Mouse (Mus musculus): ENCODE measurements around the gene Cbln4. TPM values are rescaled to one million over a fixed set of nuclear protein-coding genes. Genes with fewer than 3 reads are reported as not detected.

Gene Cbln4
- polyA plus RNA-seq, 1 experiment from 2014 or later, result 1.1 TPM

DNA sequence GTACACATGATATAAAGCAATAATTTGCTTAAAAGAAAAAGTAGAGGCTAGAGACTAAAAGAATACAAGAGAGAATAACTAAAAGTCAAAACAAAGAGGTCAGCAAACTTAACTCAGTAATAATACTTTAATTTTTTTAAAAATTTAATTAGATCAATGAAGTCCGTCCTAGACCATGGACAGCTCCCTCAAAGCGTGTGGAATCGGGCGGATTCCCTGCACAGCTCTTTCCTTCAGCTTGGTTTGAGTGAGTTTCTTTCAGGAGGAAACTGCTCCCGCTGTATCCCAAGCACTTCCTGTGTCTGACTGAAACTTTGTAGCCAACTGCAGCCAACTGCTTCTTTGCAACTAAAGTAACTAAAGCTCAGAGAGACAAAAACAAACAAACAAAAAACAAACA is 9.0 kb downstream of the Cbln4 start:
- Histone ChIP-seq H3K4me1 (no peaks in the 10 kb centered on the region), H3K36me3 (no peaks in the 10 kb centered on the region), H3K4me3 (replicated peaks) (no peak overlapping the region), H3K27me3 (peaks cover 5% of the 10 kb centered on the region; the same call in 1 of the 2 replicates), H3K9ac (no peak overlapping the region), H3K4me2 (replicated peaks) (no peak overlapping the region), H3K27ac (replicated peaks) (no peak overlapping the region), H3K9me3 (replicated peaks) (no peaks in the 10 kb centered on the region)
- ATAC-seq (ENCODE audit: insufficient number of reproducible peaks, low FRiP score, low TSS enrichment, low read depth), result no peak
- 15% methylated on average over 5 of the region's 5 CpGs for WGBS

DNA sequence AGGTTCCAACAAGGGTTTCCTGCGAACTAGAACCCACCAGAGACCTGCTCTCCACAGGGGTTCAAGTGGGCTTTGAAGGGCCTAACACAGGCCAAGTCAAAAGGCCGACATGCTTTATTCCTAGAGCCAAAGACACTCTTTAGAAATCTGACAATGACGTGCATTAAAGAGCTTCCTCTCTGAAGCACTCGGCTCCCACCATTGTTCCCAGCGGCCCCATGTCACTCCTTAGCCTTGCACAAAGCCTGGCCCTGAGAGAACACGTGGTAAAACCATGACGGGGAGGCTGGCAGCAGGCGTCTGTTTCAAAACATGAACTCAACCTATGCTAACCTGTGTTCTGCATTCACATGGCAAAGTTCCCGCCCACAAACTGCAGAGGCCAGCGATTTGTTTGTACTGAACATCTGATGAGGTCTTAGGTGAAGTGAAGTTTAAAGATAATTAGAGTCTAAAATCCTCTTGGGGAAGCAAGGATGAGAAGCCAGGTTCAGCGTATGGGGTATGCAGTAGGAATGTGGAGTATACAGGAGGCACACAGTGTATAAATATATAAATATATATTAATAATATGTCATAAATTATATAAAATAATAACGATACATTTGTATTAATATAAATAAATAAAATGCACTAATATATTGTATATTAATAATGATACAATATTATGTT is 17.7 kb downstream of the Cbln4 start:
- Histone ChIP-seq H3K27me3 (no peaks in the 10 kb centered on the region), H3K4me1 (no peaks in the 10 kb centered on the region), H3K9me3 (replicated peaks) (no peaks in the 10 kb centered on the region), H3K4me3 (replicated peaks) (no peak overlapping the region), H3K9ac (no peak overlapping the region), H3K27ac (replicated peaks) (no peak overlapping the region), H3K4me2 (replicated peaks) (no peak overlapping the region), H3K36me3 (no peaks in the 10 kb centered on the region)
- no peak for ATAC-seq (ENCODE audit: insufficient number of reproducible peaks, low FRiP score, low TSS enrichment, low read depth)
- 68% methylated on average over 12 of the region's 12 CpGs for WGBS

DNA sequence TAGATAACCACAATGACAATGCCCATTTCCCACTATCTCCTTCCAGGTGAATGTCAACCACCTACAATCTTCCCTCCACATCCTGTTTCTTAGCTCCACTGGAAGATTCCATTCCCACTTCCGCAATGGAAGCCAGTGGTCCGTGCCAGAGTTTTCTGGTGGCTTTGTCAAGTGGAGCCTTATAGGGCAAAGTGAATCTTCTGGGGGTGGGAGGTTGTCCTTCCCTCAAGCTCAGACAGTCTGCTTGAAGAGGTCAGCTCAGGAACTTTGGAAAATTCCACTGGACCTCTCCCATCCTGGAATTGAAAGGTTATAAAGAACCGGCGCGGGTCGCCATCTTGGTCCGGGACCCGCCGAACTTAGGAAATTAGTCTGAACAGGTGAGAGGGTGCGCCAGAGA is 36.5 kb downstream of the Cbln4 start:
- Histone ChIP-seq H3K27ac (replicated peaks) (no peak overlapping the region), H3K4me3 (replicated peaks) (no peak overlapping the region), H3K9me3 (replicated peaks) (no peaks in the 10 kb centered on the region), H3K4me1 (0 out of 2 replicates have a peak, but pooled peaks cover 7% of the 10 kb centered on the region), H3K36me3 (no peaks in the 10 kb centered on the region), H3K9ac (no peak overlapping the region), H3K27me3 (no peaks in the 10 kb centered on the region), H3K4me2 (replicated peaks) (no peak overlapping the region)
- ATAC-seq (ENCODE audit: insufficient number of reproducible peaks, low FRiP score, low TSS enrichment, low read depth), result no peak
- WGBS, result 98% methylated on average over 10 of the region's 10 CpGs

DNA sequence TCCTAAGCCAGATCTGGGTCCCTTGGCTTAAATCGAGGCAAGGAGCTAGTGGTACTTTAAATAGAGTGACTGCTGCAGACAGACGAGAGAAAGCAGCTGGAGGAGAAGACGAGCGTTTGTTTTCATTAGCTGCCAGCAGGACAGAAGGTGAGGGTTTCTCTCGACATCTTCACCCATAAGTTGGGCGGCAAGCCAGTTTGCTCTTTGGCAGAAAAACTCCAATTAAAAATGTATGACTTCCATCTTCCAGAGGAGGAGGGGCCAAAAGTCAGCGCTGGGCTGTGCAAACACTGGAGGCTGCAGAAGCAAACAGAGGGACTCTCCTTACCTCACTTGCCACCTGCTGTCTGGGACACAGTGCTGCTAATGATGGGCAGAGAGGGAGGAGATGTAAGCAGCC is 37.3 kb downstream of the Cbln4 start:
- WGBS, result 29% methylated on average over 7 of the region's 7 CpGs
- Histone ChIP-seq H3K36me3 (no peaks in the 10 kb centered on the region), H3K4me1 (0 out of 2 replicates have a peak, but pooled peaks cover 7% of the 10 kb centered on the region), H3K9ac (no peak overlapping the region), H3K9me3 (replicated peaks) (no peaks in the 10 kb centered on the region), H3K4me3 (replicated peaks) (no peak overlapping the region), H3K27ac (replicated peaks) (no peak overlapping the region), H3K27me3 (no peaks in the 10 kb centered on the region), H3K4me2 (replicated peaks) (no peak overlapping the region)
- no peak for ATAC-seq (ENCODE audit: insufficient number of reproducible peaks, low FRiP score, low TSS enrichment, low read depth)

DNA sequence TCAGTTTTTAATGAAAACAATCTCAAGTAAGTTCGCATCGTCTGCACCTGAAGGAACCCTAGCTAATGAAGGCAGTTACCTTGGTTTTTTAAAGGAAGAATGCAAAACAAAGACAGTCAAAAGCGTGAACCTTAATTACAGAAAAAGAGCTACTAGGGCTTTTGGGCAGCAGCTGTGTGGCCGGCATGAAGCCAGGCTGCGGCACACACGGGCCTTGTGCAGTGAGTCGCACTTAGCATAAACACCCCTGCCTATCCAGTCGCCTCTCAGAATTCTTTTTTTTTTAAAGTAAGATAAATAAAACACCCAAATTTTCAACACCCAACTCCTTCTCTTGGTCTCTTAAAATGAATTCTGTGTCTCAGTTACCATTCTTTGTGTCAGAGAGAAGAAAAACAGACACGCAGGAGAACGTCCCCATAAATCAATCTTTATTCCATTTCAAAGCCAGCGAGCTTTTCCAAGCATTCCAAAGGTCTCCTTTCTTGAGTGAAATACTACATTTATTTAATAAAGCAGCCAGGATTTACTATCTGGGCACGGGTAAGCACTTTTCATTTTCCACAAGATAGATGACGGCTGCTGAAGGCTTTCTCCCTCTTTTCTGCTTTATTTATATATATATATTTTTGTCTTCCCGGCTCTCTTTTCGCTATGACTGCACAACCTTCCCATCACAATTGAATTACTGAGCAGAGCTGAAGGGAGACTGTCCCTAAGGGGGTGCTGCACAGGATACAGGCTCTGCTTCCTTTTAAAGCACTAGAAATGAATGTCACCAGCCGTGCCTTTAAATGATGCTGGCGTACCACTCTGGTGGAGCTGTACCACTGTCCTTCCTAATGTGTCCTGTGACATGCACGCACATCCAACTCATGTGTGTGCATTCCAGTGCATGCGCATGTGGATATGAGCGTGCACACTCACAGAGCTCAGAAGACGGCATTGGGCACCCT is 39.0 kb downstream of the Cbln4 start:
- Histone ChIP-seq H3K27ac (replicated peaks) (no peak overlapping the region), H3K27me3 (no peaks in the 10 kb centered on the region), H3K9ac (no peak overlapping the region), H3K4me1 (0 out of 2 replicates have a peak, but pooled peaks cover 7% of the 10 kb centered on the region), H3K4me2 (replicated peaks) (no peak overlapping the region), H3K9me3 (replicated peaks) (no peaks in the 10 kb centered on the region), H3K36me3 (no peaks in the 10 kb centered on the region), H3K4me3 (replicated peaks) (no peak overlapping the region)
- 63% methylated on average over 21 of the region's 21 CpGs for WGBS
- no peak for ATAC-seq (ENCODE audit: insufficient number of reproducible peaks, low FRiP score, low TSS enrichment, low read depth)

DNA sequence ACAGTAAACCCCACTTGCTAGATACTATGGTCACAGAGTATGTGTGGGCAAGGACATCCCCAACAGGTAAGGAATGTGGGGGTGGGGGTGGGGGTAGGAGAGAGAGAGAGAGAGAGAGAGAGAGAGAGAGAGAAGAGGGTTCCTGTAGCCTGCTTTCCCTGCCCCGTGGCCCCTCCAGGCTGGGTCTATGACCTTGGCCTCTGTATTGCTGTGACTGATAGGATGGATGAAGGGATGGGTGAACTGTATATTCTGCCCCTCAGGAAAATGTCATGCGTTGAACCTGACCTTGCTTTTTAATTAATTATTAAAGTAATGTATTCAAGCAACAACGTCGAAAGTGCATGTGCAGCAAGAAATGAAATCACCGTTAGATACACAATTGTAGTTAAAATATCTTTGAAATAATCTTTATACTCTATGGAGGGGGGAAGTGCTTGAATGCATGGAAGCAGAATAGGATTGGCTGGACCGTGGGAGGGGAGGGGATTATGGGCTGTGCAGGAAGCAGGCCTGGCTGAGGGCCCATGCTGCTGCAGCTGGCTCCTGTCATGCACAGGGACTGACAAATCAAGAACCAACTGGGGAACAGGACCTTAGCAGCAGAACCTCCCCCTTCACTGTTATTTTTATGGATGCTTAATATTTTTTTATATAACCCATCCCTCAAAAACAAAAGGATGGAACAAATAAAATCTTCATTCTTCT is 46.1 kb downstream of the Cbln4 start:
- H3K27ac ChIP-seq (replicated peaks), result no peak overlapping the region
- H3K4me2 ChIP-seq (replicated peaks), result no peak overlapping the region
- H3K9me3 ChIP-seq (replicated peaks), result no peaks in the 10 kb centered on the region
- H3K36me3 ChIP-seq, result no peaks in the 10 kb centered on the region
- no peak for ATAC-seq (ENCODE audit: insufficient number of reproducible peaks, low FRiP score, low TSS enrichment, low read depth)
- H3K4me1 ChIP-seq, result no peaks in the 10 kb centered on the region
- H3K9ac ChIP-seq, result no peak overlapping the region
- H3K4me3 ChIP-seq (replicated peaks), result no peak overlapping the region
- H3K27me3 ChIP-seq, result no peaks in the 10 kb centered on the region
- 64% methylated on average over 6 of the region's 6 CpGs for WGBS

DNA sequence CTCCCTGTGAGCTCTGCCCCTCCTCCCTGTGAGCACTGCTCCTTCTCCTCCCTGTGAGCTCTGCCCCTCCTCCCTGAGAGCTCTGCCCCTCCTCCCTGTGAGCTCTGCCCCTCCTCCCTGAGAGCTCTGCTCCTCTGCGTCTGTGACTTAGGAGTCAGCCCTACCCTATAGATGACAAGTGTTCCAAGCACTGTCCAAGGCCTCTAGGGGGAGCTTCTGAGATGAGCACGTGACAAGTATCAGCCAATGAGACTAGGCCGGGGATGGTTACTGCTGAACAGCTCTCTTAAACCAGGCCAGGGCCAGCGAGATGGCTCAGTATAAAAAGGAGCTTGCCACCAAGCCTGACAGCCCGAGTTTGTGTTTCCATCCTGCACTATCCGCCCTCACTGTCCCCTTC is 48.4 kb downstream of the Cbln4 start:
- no peak overlapping the region for H3K4me2 ChIP-seq (replicated peaks)
- H3K36me3 ChIP-seq, result no peaks in the 10 kb centered on the region
- H3K9ac ChIP-seq, result no peak overlapping the region
- no peaks in the 10 kb centered on the region for H3K9me3 ChIP-seq (replicated peaks)
- no peak for ATAC-seq (ENCODE audit: insufficient number of reproducible peaks, low FRiP score, low TSS enrichment, low read depth)
- no peak overlapping the region for H3K4me3 ChIP-seq (replicated peaks)
- H3K27me3 ChIP-seq, result no peaks in the 10 kb centered on the region
- 63% methylated on average over 6 of the region's 6 CpGs for WGBS
- no peaks in the 10 kb centered on the region for H3K4me1 ChIP-seq
- no peak overlapping the region for H3K27ac ChIP-seq (replicated peaks)

- no peak for ATAC-seq (ENCODE audit: insufficient number of reproducible peaks, low FRiP score, low TSS enrichment, low read depth)
- 81% methylated on average over 5 of the region's 5 CpGs for whole genome bisulfite sequencing
- H3K27me3 ChIP-seq, result no peaks in the 10 kb centered on the region
- H3K36me3 ChIP-seq, result no peaks in the 10 kb centered on the region
- H3K9me3 ChIP-seq (replicated peaks), result no peaks in the 10 kb centered on the region
- no peak overlapping the region for H3K9ac ChIP-seq
- no peaks in the 10 kb centered on the region for H3K4me1 ChIP-seq
- no peak overlapping the region for H3K27ac ChIP-seq (replicated peaks)
- no peak overlapping the region for H3K4me3 ChIP-seq (replicated peaks)
- no peak overlapping the region for H3K4me2 ChIP-seq (replicated peaks)
These were observed 49.0 kb downstream of the Cbln4 start for GRCm38 (mm10) chr2:171994240-171994639.

GRCm38 (mm10) chr2:171986686-171987085 is 56.6 kb downstream of the Cbln4 start:
- ATAC-seq (ENCODE audit: insufficient number of reproducible peaks, low FRiP score, low TSS enrichment, low read depth), result no peak
- 28% methylated on average over 6 of the region's 6 CpGs for WGBS
- H3K36me3 ChIP-seq, result no peaks in the 10 kb centered on the region

More at GRCm38 (mm10) chr2:171986686-171987085, 56.6 kb downstream of the Cbln4 start:
- Histone ChIP-seq H3K9me3 (replicated peaks) (no peaks in the 10 kb centered on the region), H3K4me2 (replicated peaks) (no peak overlapping the region), H3K27me3 (no peaks in the 10 kb centered on the region), H3K27ac (replicated peaks) (no peak overlapping the region), H3K9ac (no peak overlapping the region), H3K4me3 (replicated peaks) (no peak overlapping the region), H3K4me1 (no peaks in the 10 kb centered on the region)
